Mouse (Mus musculus) CH12.LX (cell line): Measurements from ENCODE around the gene Nphp4.

Experiments
- CTCF ChIP-seq, 2 experiments: IDR thresholded peaks in 1 of 2; conservative IDR thresholded peaks in 1 of 2; 2 replicates each; pipeline ENCODE4 v1.5.1; 2011 to 2012; ENCODE audit warnings: low read depth in 2 of 2, low read length in 2 of 2, improper control_type of control experiment in 1 of 2, inconsistent platforms in 1 of 2, mild to moderate bottlenecking in 1 of 2, moderate library complexity in 1 of 2
- ZC3H11A ChIP-seq: IDR thresholded peaks from 2 replicates; pipeline ENCODE4 v1.6.1; 2012; ENCODE audit warnings: low read depth, mild to moderate bottlenecking, inconsistent platforms, low read length, improper control_type of control experiment

- TF ChIP-seq CTCF (conservative IDR thresholded peaks at IDR 0.05 in 1 of 2, IDR thresholded peaks at IDR 0.05 in 1 of 2; ENCODE audit: low read depth in 2 of 2, low read length in 2 of 2) (no peak), ZC3H11A (no peak)
Measured at GRCm38 (mm10) chr4:152532872-152533271, 56.4 kb downstream of the Nphp4 start.
